Mouse (Mus musculus) limb, embryonic 14.5 days (tissue): ENCODE results near the gene Hs2st1. TPM values are rescaled to one million over a fixed set of nuclear protein-coding genes. Genes with fewer than 3 reads are reported as not detected.

Source experiments
- ATAC-seq: fragments of 200-750 bp; cut with Nextera tagmentation; 2 replicates; pipeline ENCODE4 v1.8.0; 2017; ENCODE audit warnings: low read depth, moderate number of reproducible peaks, moderate TSS enrichment; ENCODE audit not compliant: low FRiP score
- DNase-seq: peaks from one replicate; pipeline ENCODE4 v3.0.0-alpha.2; 2015; ENCODE audit warnings: low spot score
- H3K27ac ChIP-seq: fragments of 300-500 bp; sonication (generic); replicated peaks from 2 replicates; pipeline ENCODE4 v1.5.1; 2014; ENCODE audit warnings: low read depth, mild to moderate bottlenecking, low read length, moderate library complexity, mixed read lengths
- H3K27me3 ChIP-seq: fragments of 300-500 bp; sonication (generic); 2 replicates; pipeline ENCODE4 v1.6.1; 2014; ENCODE audit warnings: low read length, mixed read lengths; ENCODE audit not compliant: control insufficient read depth, insufficient read depth
- H3K36me3 ChIP-seq: fragments of 300-500 bp; sonication (generic); 2 replicates; pipeline ENCODE4 v1.6.1; 2014; ENCODE audit warnings: mild to moderate bottlenecking, low read length, moderate library complexity, mixed read lengths; ENCODE audit not compliant: control insufficient read depth, insufficient read depth
- H3K4me1 ChIP-seq: fragments of 300-500 bp; sonication (generic); 2 replicates; pipeline ENCODE4 v1.6.1; 2014; ENCODE audit warnings: antibody characterized with exemption, low read length, mixed read lengths; ENCODE audit not compliant: control insufficient read depth, insufficient read depth
- H3K4me2 ChIP-seq: fragments of 300-500 bp; sonication (generic); replicated peaks from 2 replicates; pipeline ENCODE4 v1.6.1; 2014; ENCODE audit warnings: low read depth, mild to moderate bottlenecking, low read length, moderate library complexity; ENCODE audit not compliant: severe bottlenecking
- H3K4me3 ChIP-seq: fragments of 300-500 bp; sonication (generic); replicated peaks from 2 replicates; pipeline ENCODE4 v1.5.1; 2014; ENCODE audit warnings: low read length
- H3K9ac ChIP-seq: fragments of 300-500 bp; sonication (generic); 2 replicates; pipeline ENCODE4 v1.6.1; 2014; ENCODE audit warnings: mild to moderate bottlenecking, low read depth, low read length, moderate library complexity; ENCODE audit not compliant: severe bottlenecking
- H3K9me3 ChIP-seq: fragments of 300-500 bp; sonication (generic); 2 replicates; pipeline ENCODE4 v1.6.1; 2016; ENCODE audit warnings: low read length; ENCODE audit not compliant: control insufficient read depth
- POLR2A ChIP-seq: fragments of 200-500 bp; IDR thresholded peaks from 2 replicates; pipeline ENCODE4 v1.8.0; 2012; ENCODE audit warnings: inconsistent platforms, mild to moderate bottlenecking, moderate library complexity, borderline replicate concordance; ENCODE audit not compliant: insufficient read depth, insufficient read length; ENCODE audit errors: extremely low read depth
- WGBS: fragments of 180-500 bp; shearing (Covaris S2); extraction: QIAGEN DNeasy Blood & Tissue Kit; methylation state at CpG from one replicate; pipeline ENCODE4 v1.1.7; 2014; 5-methylcytosine and 5-hydroxymethylcytosine counted together
- polyA plus RNA-seq, 2 experiments: library from polyadenylated mRNA; depleted of rRNA in 1 of 2; stranded (reverse) in 1 of 2; unstranded in 1 of 2; fragments of >200 nt; fragmentation: Nextera tagmentation in 1 of 2; extraction: Ambion mirVana in 1 of 2; gene quantifications; 2 replicates each; pipeline versions ENCODE4 v1.2.1 to v1.2.3; 2012 to 2014

Hs2st1 gene
- polyA plus RNA-seq, 2 experiments, result 15.8 to 20.6 TPM

- 0 out of 2 replicates have a peak overlapping the region, but pooled peaks have one; percentile 16 for H3K27ac ChIP-seq
- no peak overlapping the region for H3K9ac ChIP-seq
- peaks cover 29% of the 10 kb centered on the region for H3K4me1 ChIP-seq
- DNase-seq (no peak), ATAC-seq (no peak)
- no peaks in the 10 kb centered on the region for H3K27me3 ChIP-seq
- H3K36me3 ChIP-seq, result no peaks in the 10 kb centered on the region
- no peaks in the 10 kb centered on the region for H3K9me3 ChIP-seq
- TF ChIP-seq POLR2A, result no peak
- no peak overlapping the region for H3K4me2 ChIP-seq
- 41% methylated on average over 6 of the region's 6 CpGs for WGBS
- H3K4me3 ChIP-seq, result no peak overlapping the region
Measured at GRCm38 (mm10) chr3:144614277-144614676, 44.3 kb upstream of the Hs2st1 start.

- 84% methylated on average over 6 of the region's 6 CpGs for WGBS
- no peak for TF ChIP-seq POLR2A
Measured at GRCm38 (mm10) chr3:144612382-144612781, 42.4 kb upstream of the Hs2st1 start.

GRCm38 (mm10) chr3:144611626-144612271 is 41.8 kb upstream of the Hs2st1 start:
- no peak overlapping the region for H3K27ac ChIP-seq
- H3K4me2 ChIP-seq, result no peak overlapping the region

More at GRCm38 (mm10) chr3:144612382-144612781, 42.4 kb upstream of the Hs2st1 start:
- H3K4me1 ChIP-seq, result peaks cover 29% of the 10 kb centered on the region
- no peaks in the 10 kb centered on the region for H3K27me3 ChIP-seq
- H3K4me2 ChIP-seq, result no peak overlapping the region
- no peak overlapping the region for H3K4me3 ChIP-seq
- ATAC-seq (no peak), DNase-seq (no peak)
- no peaks in the 10 kb centered on the region for H3K9me3 ChIP-seq
- no peak overlapping the region for H3K9ac ChIP-seq
- H3K27ac ChIP-seq, result no peak overlapping the region
- H3K36me3 ChIP-seq, result no peaks in the 10 kb centered on the region

GRCm38 (mm10) chr3:144610759-144611158 is 40.8 kb upstream of the Hs2st1 start:
- WGBS, result 38% methylated on average over 5 of the region's 5 CpGs
- no peak for DNase-seq
- ATAC-seq, result no peak
- no peak overlapping the region for H3K4me2 ChIP-seq
- H3K27ac ChIP-seq, result no peak overlapping the region
- no peak for TF ChIP-seq POLR2A
- H3K27me3 ChIP-seq, result no peaks in the 10 kb centered on the region
- H3K36me3 ChIP-seq, result no peaks in the 10 kb centered on the region
- peaks cover 27% of the 10 kb centered on the region for H3K4me1 ChIP-seq
- H3K4me3 ChIP-seq, result no peak overlapping the region
- no peaks in the 10 kb centered on the region for H3K9me3 ChIP-seq
- H3K9ac ChIP-seq, result no peak overlapping the region

More at GRCm38 (mm10) chr3:144611626-144612271, 41.8 kb upstream of the Hs2st1 start:
- Histone ChIP-seq H3K9me3 (no peaks in the 10 kb centered on the region), H3K9ac (no peak overlapping the region), H3K4me3 (no peak overlapping the region), H3K36me3 (no peaks in the 10 kb centered on the region), H3K27me3 (no peaks in the 10 kb centered on the region), H3K4me1 (peaks cover 27% of the 10 kb centered on the region)
- DNase-seq, result peak; percentile 30
- ATAC-seq, result no peak
- 46% methylated on average over 8 of the region's 8 CpGs for WGBS
- no peak for TF ChIP-seq POLR2A

DNA sequence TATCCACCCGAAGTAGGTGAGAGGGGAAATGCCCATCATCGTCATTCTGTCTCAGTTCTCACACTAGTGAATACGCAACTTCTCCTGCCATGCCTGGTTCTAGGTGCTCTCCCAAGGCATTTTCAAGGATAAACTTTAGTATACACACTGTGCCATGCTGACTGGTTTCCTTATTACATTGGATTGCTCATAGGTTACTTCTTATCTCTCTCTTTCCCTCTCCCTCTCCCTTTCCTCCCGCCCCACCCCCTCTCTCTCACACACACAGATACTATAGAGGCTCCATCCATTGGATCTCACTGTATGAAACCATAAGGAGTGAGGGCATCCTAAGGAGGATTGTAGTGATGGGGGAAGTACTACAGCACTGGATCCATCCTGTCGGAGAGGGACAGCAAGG is 38.1 kb upstream of the Hs2st1 start:
- Histone ChIP-seq H3K27me3 (no peaks in the 10 kb centered on the region), H3K4me2 (no peak overlapping the region), H3K9me3 (no peaks in the 10 kb centered on the region), H3K36me3 (no peaks in the 10 kb centered on the region), H3K27ac (no peak overlapping the region), H3K4me3 (no peak overlapping the region), H3K9ac (no peak overlapping the region), H3K4me1 (peaks cover 13% of the 10 kb centered on the region)
- DNase-seq (no peak), ATAC-seq (no peak)
- WGBS, result 93% methylated on average over 5 of the region's 5 CpGs
- no peak for TF ChIP-seq POLR2A
